Mouse (Mus musculus) myocyte (in vitro differentiated cells): ENCODE data around the gene Olfr891. TPM values are rescaled to one million over a fixed set of nuclear protein-coding genes. Genes with fewer than 3 reads are reported as not detected.
"Not testable (repeated sequence)": the region's sequence is repeated elsewhere in the genome, so short reads cannot be mapped to it uniquely, and the experiment has no call there.

Experiments used
- H3K27me3 ChIP-seq: one replicate; pipeline ENCODE4 v1.6.1; 2011; ENCODE audit not compliant: control insufficient read depth, insufficient read depth, insufficient read length
- H3K36me3 ChIP-seq: one replicate; pipeline ENCODE4 v1.6.1; 2011; ENCODE audit not compliant: control insufficient read depth, insufficient read depth
- H3K4me2 ChIP-seq: one replicate; pipeline ENCODE4 v1.6.1; 2011; ENCODE audit warnings: low read depth, control low read depth
- H3K4me3 ChIP-seq: one replicate; pipeline ENCODE4 v1.5.1; 2011; ENCODE audit warnings: mild to moderate bottlenecking, control low read depth, moderate library complexity
- H3K79me2 ChIP-seq: one replicate; pipeline ENCODE4 v1.6.1; 2011; ENCODE audit not compliant: control insufficient read depth, insufficient read depth
- H3ac ChIP-seq: one replicate; pipeline ENCODE4 v1.6.1; 2011; ENCODE audit not compliant: control insufficient read depth, insufficient read length
- CEBPB ChIP-seq: IDR thresholded peaks from 2 replicates; pipeline ENCODE4 v1.6.1; 2011; ENCODE audit warnings: mild to moderate bottlenecking, moderate library complexity; ENCODE audit not compliant: poor library complexity, insufficient read depth, severe bottlenecking
- E2F4 ChIP-seq: IDR thresholded peaks from one replicate; pipeline ENCODE4 v1.6.1; 2011; ENCODE audit warnings: mild to moderate bottlenecking, control low read depth, moderate library complexity; ENCODE audit not compliant: insufficient read depth
- POLR2A ChIP-seq: IDR thresholded peaks from one replicate; pipeline ENCODE4 v1.6.1; 2011; ENCODE audit warnings: low read depth, mild to moderate bottlenecking, control low read depth, moderate library complexity; ENCODE audit not compliant: insufficient read length
- POLR2AphosphoS2 ChIP-seq: IDR thresholded peaks from one replicate; pipeline ENCODE4 v1.6.1; 2011; ENCODE audit warnings: low read depth, control low read depth; ENCODE audit not compliant: insufficient read length
- REST ChIP-seq: IDR thresholded peaks from one replicate; pipeline ENCODE4 v1.6.1; 2011; ENCODE audit warnings: mild to moderate bottlenecking, control low read depth, moderate library complexity; ENCODE audit not compliant: insufficient read depth, insufficient read length
- SRF ChIP-seq: IDR thresholded peaks from one replicate; pipeline ENCODE4 v1.6.1; 2011; ENCODE audit warnings: low read depth; ENCODE audit not compliant: control insufficient read depth, insufficient read length
- TCF12 ChIP-seq: IDR thresholded peaks from one replicate; pipeline ENCODE4 v1.6.1; 2011; ENCODE audit warnings: mild to moderate bottlenecking, control low read depth; ENCODE audit not compliant: poor library complexity, insufficient read depth, severe bottlenecking
- TCF3 ChIP-seq: IDR thresholded peaks from one replicate; pipeline ENCODE4 v1.6.1; 2011; ENCODE audit warnings: low read depth, control low read depth; ENCODE audit not compliant: insufficient read length
- USF1 ChIP-seq: IDR thresholded peaks from one replicate; pipeline ENCODE4 v1.6.1; 2011; ENCODE audit warnings: low read depth, mild to moderate bottlenecking, control low read depth, moderate library complexity
- polyA plus RNA-seq: library from polyadenylated mRNA; unstranded; fragments of >200 nt; fragmentation: generic; extraction: Trizol; gene quantifications from one replicate; pipeline ENCODE4 v1.2.1, GENCODE M21; 2012; ENCODE audit warnings: missing spikeins

Gene Olfr891
- not detected for polyA plus RNA-seq

- H3K27me3 ChIP-seq, result no peaks in the 10 kb centered on the region
- H3K36me3 ChIP-seq, result no peaks in the 10 kb centered on the region
- no peak for TF ChIP-seq POLR2AphosphoS2
- TF ChIP-seq TCF3, result no peak
- TF ChIP-seq TCF12, result no peak
- H3ac ChIP-seq, result no peak within 1 kb of the TSS
- no peaks in the 10 kb centered on the region for H3K79me2 ChIP-seq
- H3K4me2 ChIP-seq, result no peak within 1 kb of the TSS
- H3K4me3 ChIP-seq, result no peak within 1 kb of the TSS
Measured at GRCm38 (mm10) chr9:38180721-38181120, at the start of gene Olfr891. Olfr891 (minus strand) TSS chr9:38180821.

DNA sequence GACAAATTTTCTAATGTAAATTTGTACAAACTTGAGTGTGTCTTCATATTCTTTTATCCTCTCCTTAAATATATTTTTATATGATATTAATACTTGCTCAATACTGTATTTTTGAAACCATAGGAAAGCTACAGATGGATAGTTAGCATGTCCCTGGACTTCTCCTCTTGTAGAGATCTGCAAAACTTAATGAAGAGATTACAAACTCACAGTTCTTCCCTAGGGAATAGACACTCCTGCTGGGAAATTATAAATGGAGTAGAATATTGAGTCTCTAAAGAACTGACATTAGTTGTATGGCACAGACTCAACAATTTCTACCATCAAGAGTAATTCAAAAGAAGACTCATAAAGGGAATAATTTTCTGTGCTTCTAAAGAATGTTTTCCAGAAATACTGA is 37.1 kb upstream of the Olfr891 start, which contains the start of gene Olfr894:
TSS of gene Olfr894 (plus strand) at position 301 of the 400 bp plus-strand sequence.
- no peaks in the 10 kb centered on the region for H3K79me2 ChIP-seq
- H3K4me3 ChIP-seq, result no peak within 1 kb of the TSS
- H3K27me3 ChIP-seq, result no peaks in the 10 kb centered on the region
- H3K4me2 ChIP-seq, result no peak within 1 kb of the TSS
- no peaks in the 10 kb centered on the region for H3K36me3 ChIP-seq
- TF ChIP-seq POLR2AphosphoS2, result no peak
- TF ChIP-seq E2F4, result no peak
- TF ChIP-seq TCF12, result no peak
- no peak for TF ChIP-seq USF1
- H3ac ChIP-seq, result no peak within 1 kb of the TSS

DNA sequence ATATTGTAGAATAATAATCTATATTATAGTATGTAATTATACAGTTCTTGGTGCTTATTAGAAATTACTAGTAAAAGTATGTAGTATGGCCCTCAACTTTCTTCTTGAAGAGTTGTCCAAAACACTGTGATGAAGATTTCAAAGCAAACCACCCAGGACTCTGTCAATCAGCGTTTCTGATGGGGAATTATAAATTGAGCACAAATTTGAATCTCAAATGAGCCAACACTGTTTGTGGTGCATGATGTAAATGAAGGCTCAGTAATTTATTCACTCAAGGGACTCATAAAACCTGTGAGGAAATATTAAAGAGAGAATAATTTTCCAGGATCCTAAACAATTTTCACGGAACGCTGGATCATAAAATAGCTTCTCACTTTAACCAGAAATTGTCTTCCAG is 27.4 kb upstream of the Olfr891 start, which contains the start of gene Olfr893:
TSS of gene Olfr893 (plus strand) at position 301 of the 400 bp plus-strand sequence.
- no peak within 1 kb of the TSS for H3ac ChIP-seq
- H3K27me3 ChIP-seq, result no peaks in the 10 kb centered on the region
- TF ChIP-seq SRF, result no peak
- H3K4me3 ChIP-seq, result no peak within 1 kb of the TSS
- H3K79me2 ChIP-seq, result no peaks in the 10 kb centered on the region
- no peak within 1 kb of the TSS for H3K4me2 ChIP-seq
- no peaks in the 10 kb centered on the region for H3K36me3 ChIP-seq

GRCm38 (mm10) chr9:38168341-38168740 is 12.3 kb downstream of the Olfr891 start:
- not testable (repeated sequence) for H3K36me3 ChIP-seq, H3K4me2 ChIP-seq, H3ac ChIP-seq, H3K4me3 ChIP-seq, H3K27me3 ChIP-seq, H3K79me2 ChIP-seq

GRCm38 (mm10) chr9:38142217-38142616 is 38.4 kb downstream of the Olfr891 start, which contains the start of gene Olfr890:
Olfr890 (plus strand) TSS chr9:38142517.
- no peaks in the 10 kb centered on the region for H3K27me3 ChIP-seq
- no peak within 1 kb of the TSS for H3K4me2 ChIP-seq
- TF ChIP-seq POLR2A (no peak), CEBPB (no peak), REST (no peak)
- no peak within 1 kb of the TSS for H3K4me3 ChIP-seq
- no peaks in the 10 kb centered on the region for H3K36me3 ChIP-seq
- H3ac ChIP-seq, result no peak within 1 kb of the TSS
- H3K79me2 ChIP-seq, result no peaks in the 10 kb centered on the region

Other genes starting within 250 kb of the Olfr891 start
- gene Olfr881, start 189.0 kb downstream of the Olfr891 start, polyA plus RNA-seq, result not detected
- not detected for gene Olfr883, start 155.0 kb downstream of the Olfr891 start, polyA plus RNA-seq
- not detected for gene Olfr884, start 134.3 kb downstream of the Olfr891 start, polyA plus RNA-seq
- not detected for gene Olfr885, start 119.5 kb downstream of the Olfr891 start, polyA plus RNA-seq
- gene Olfr887, start 96.7 kb downstream of the Olfr891 start, polyA plus RNA-seq, result not detected
- gene Olfr888, start 72.7 kb downstream of the Olfr891 start, polyA plus RNA-seq, result not detected
- gene Olfr889, start 65.6 kb downstream of the Olfr891 start, polyA plus RNA-seq, result not detected
- not detected for gene Olfr890, start 38.3 kb downstream of the Olfr891 start, polyA plus RNA-seq
- not detected for gene Olfr893, start 27.5 kb upstream of the Olfr891 start, polyA plus RNA-seq
- not detected for gene Olfr894, start 37.2 kb upstream of the Olfr891 start, polyA plus RNA-seq
- gene Olfr143, start 72.0 kb upstream of the Olfr891 start, polyA plus RNA-seq, result not detected
- gene Olfr895, start 87.0 kb upstream of the Olfr891 start, polyA plus RNA-seq, result not detected
- not detected for gene Olfr896-ps1, start 110.3 kb upstream of the Olfr891 start, polyA plus RNA-seq
- gene Olfr25, start 148.2 kb upstream of the Olfr891 start, polyA plus RNA-seq, result not detected
- gene Olfr898, start 167.6 kb upstream of the Olfr891 start, polyA plus RNA-seq, result not detected
- not detected for gene Olfr250, start 186.1 kb upstream of the Olfr891 start, polyA plus RNA-seq
- gene Olfr251, start 196.3 kb upstream of the Olfr891 start, polyA plus RNA-seq, result not detected
- 0.01 TPM for gene Olfr147, start 220.9 kb upstream of the Olfr891 start, polyA plus RNA-seq
- 0.01 TPM for gene Olfr901, start 248.6 kb upstream of the Olfr891 start, polyA plus RNA-seq